Mouse (Mus musculus) liver, embryonic 13.5 days (tissue): ENCODE measurements around the gene Usp5. TPM values are rescaled to one million over a fixed set of nuclear protein-coding genes. Genes with fewer than 3 reads are reported as not detected.
"Not testable (repeated sequence)": the region's sequence is repeated elsewhere in the genome, so short reads cannot be mapped to it uniquely, and the experiment has no call there.

Source experiments
- ATAC-seq: fragments of 200-750 bp; cut with Nextera tagmentation; 2 replicates; pipeline ENCODE4 v1.8.0; 2017; ENCODE audit warnings: low read depth, mild to moderate bottlenecking, moderate number of reproducible peaks, moderate library complexity
- DNase-seq: peaks from one replicate; pipeline ENCODE4 v3.0.0; 2022
- H3K27ac ChIP-seq: fragments of 300-500 bp; sonication (generic); 2 replicates; pipeline ENCODE4 v1.5.1; 2015; ENCODE audit warnings: moderate library complexity, mild to moderate bottlenecking, inconsistent platforms
- H3K27me3 ChIP-seq: fragments of 300-500 bp; sonication (generic); 2 replicates; pipeline ENCODE4 v1.6.1; 2015; ENCODE audit warnings: mild to moderate bottlenecking, inconsistent platforms
- H3K36me3 ChIP-seq: fragments of 300-500 bp; sonication (generic); 2 replicates; pipeline ENCODE4 v1.6.1; 2015; ENCODE audit warnings: mild to moderate bottlenecking, inconsistent platforms
- H3K4me1 ChIP-seq: fragments of 300-500 bp; sonication (generic); replicated peaks from 2 replicates; pipeline ENCODE4 v1.6.1; 2015; ENCODE audit warnings: inconsistent platforms
- H3K4me2 ChIP-seq: fragments of 300-500 bp; sonication (generic); 2 replicates; pipeline ENCODE4 v1.6.1; 2015; ENCODE audit warnings: inconsistent platforms, mild to moderate bottlenecking, moderate library complexity
- H3K4me3 ChIP-seq: fragments of 300-500 bp; sonication (generic); replicated peaks from 2 replicates; pipeline ENCODE4 v1.5.1; 2015; ENCODE audit warnings: mild to moderate bottlenecking, inconsistent platforms
- H3K9ac ChIP-seq: fragments of 300-500 bp; sonication (generic); 2 replicates; pipeline ENCODE4 v1.6.1; 2015; ENCODE audit warnings: mild to moderate bottlenecking, inconsistent platforms
- H3K9me3 ChIP-seq: fragments of 300-500 bp; sonication (generic); replicated peaks from 2 replicates; pipeline ENCODE4 v1.6.1; 2016; ENCODE audit warnings: inconsistent platforms
- WGBS: fragments of 180-500 bp; shearing (Covaris S2); methylation state at CpG from one replicate; pipeline ENCODE4 v1.1.7; 2015; ENCODE audit not compliant: insufficient replicate concordance; 5-methylcytosine and 5-hydroxymethylcytosine counted together
- polyA plus RNA-seq: library from polyadenylated mRNA; unstranded; fragments of >200 nt; fragmentation: Nextera tagmentation; extraction: Ambion mirVana; gene quantifications from 2 replicates; pipeline ENCODE4 v1.2.1, GENCODE M21; 2015

Usp5 gene
- polyA plus RNA-seq, 1 experiment from 2014 or later: 63.5 TPM

GRCm38 (mm10) chr6:124836411-124836810 lies 7.1 kb upstream of the Usp5 start:
- WGBS: 78% methylated on average over 7 of the region's 7 CpGs
- Histone ChIP-seq H3K9me3 (no peaks in the 10 kb centered on the region), H3K27me3 (peaks cover 11% of the 10 kb centered on the region), H3K36me3 (peaks cover 44% of the 10 kb centered on the region), H3K4me1 (peaks cover 35% of the 10 kb centered on the region), H3K9ac (no peak overlapping the region), H3K4me2 (no peak overlapping the region), H3K4me3 (no peak overlapping the region), H3K27ac (no peak overlapping the region)
- ATAC-seq (no peak), DNase-seq (no peak)

GRCm38 (mm10) chr6:124835531-124835930 lies 6.2 kb upstream of the Usp5 start:
- 87% methylated on average over 10 of the region's 10 CpGs for WGBS
- H3K27ac ChIP-seq: no peak overlapping the region
- H3K9ac ChIP-seq: no peak overlapping the region

GRCm38 (mm10) chr6:124834512-124835081 lies 5.3 kb upstream of the Usp5 start:
- Histone ChIP-seq H3K4me1 (peaks cover 37% of the 10 kb centered on the region), H3K4me3 (no peak overlapping the region), H3K4me2 (no peak overlapping the region), H3K9ac (no peak overlapping the region), H3K9me3 (no peaks in the 10 kb centered on the region), H3K27me3 (peaks cover 7% of the 10 kb centered on the region), H3K36me3 (peaks cover 47% of the 10 kb centered on the region), H3K27ac (no peak overlapping the region; the same call in 1 of the 2 replicates)
- ATAC-seq (no peak), DNase-seq (no peak)
- WGBS: 71% methylated on average over 6 of the region's 6 CpGs

More at GRCm38 (mm10) chr6:124835531-124835930, 6.2 kb upstream of the Usp5 start:
- H3K9me3 ChIP-seq: no peaks in the 10 kb centered on the region
- no peak overlapping the region for H3K4me3 ChIP-seq
- peaks cover 42% of the 10 kb centered on the region for H3K4me1 ChIP-seq
- H3K27me3 ChIP-seq: peaks cover 11% of the 10 kb centered on the region
- DNase-seq: no peak
- no peak overlapping the region for H3K4me2 ChIP-seq
- no peak for ATAC-seq
- H3K36me3 ChIP-seq: peaks cover 47% of the 10 kb centered on the region

GRCm38 (mm10) chr6:124831649-124832048 lies 2.4 kb upstream of the Usp5 start:
- peaks cover 53% of the 10 kb centered on the region for H3K36me3 ChIP-seq
- WGBS: 92% methylated on average over 8 of the region's 8 CpGs
- H3K4me2 ChIP-seq: peak overlapping the region; percentile 79
- H3K4me1 ChIP-seq: peaks cover 54% of the 10 kb centered on the region
- H3K4me3 ChIP-seq: peak overlapping the region; percentile 98
- H3K9me3 ChIP-seq: no peaks in the 10 kb centered on the region
- ATAC-seq (no peak), DNase-seq (no peak)
- no peaks in the 10 kb centered on the region for H3K27me3 ChIP-seq
- H3K9ac ChIP-seq: peak overlapping the region; percentile 97
- no peak overlapping the region for H3K27ac ChIP-seq

- H3K36me3 ChIP-seq: peaks cover 55% of the 10 kb centered on the region
- DNase-seq, ATAC-seq, H3K27me3 ChIP-seq, H3K9me3 ChIP-seq: not testable (repeated sequence)
- peak overlapping the region; percentile 98 for H3K4me3 ChIP-seq
- peak overlapping the region; percentile 79 for H3K4me2 ChIP-seq
- H3K27ac ChIP-seq: peak overlapping the region; percentile 91; the same call in 1 of the 2 replicates
- H3K9ac ChIP-seq: peak overlapping the region; percentile 97
- 86% methylated on average over 4 of the region's 4 CpGs for WGBS
- peaks cover 55% of the 10 kb centered on the region for H3K4me1 ChIP-seq
Measured at GRCm38 (mm10) chr6:124831199-124831598, 1.9 kb upstream of the Usp5 start.

- DNase-seq (peak; percentile 92), ATAC-seq (peak; percentile 76)
- Histone ChIP-seq H3K9me3 (no peaks in the 10 kb centered on the region), H3K9ac (peak overlapping the region; percentile 97), H3K27ac (peak overlapping the region; percentile 91), H3K4me2 (peak overlapping the region; percentile 79), H3K36me3 (peaks cover 58% of the 10 kb centered on the region), H3K4me3 (peak overlapping the region; percentile 98), H3K27me3 (no peaks in the 10 kb centered on the region), H3K4me1 (peaks cover 47% of the 10 kb centered on the region)
- WGBS: under 1% methylated on average over 38 of the region's 38 CpGs
Measured at GRCm38 (mm10) chr6:124829799-124830700, 766 bp upstream of the Usp5 start.

GRCm38 (mm10) chr6:124828101-124828592 lies 1.1 kb downstream of the Usp5 start:
- WGBS: 18% methylated on average over 10 of the region's 10 CpGs
- peaks cover 58% of the 10 kb centered on the region for H3K36me3 ChIP-seq

GRCm38 (mm10) chr6:124822049-124822448 lies 7.2 kb downstream of the Usp5 start:
- 88% methylated on average over 4 of the region's 4 CpGs for WGBS
- H3K9ac ChIP-seq: no peak overlapping the region
- peaks cover 93% of the 10 kb centered on the region for H3K36me3 ChIP-seq

More at GRCm38 (mm10) chr6:124828101-124828592, 1.1 kb downstream of the Usp5 start:
- no peaks in the 10 kb centered on the region for H3K27me3 ChIP-seq
- H3K9me3 ChIP-seq: no peaks in the 10 kb centered on the region
- peak overlapping the region; percentile 98 for H3K4me3 ChIP-seq
- peaks cover 43% of the 10 kb centered on the region for H3K4me1 ChIP-seq
- H3K4me2 ChIP-seq: peak overlapping the region; percentile 92
- ATAC-seq (no peak), DNase-seq (peak; percentile 58)
- peak overlapping the region; percentile 78 for H3K9ac ChIP-seq
- peak overlapping the region; percentile 69 for H3K27ac ChIP-seq

GRCm38 (mm10) chr6:124820891-124821290 lies 8.4 kb downstream of the Usp5 start:
- WGBS: 82% methylated on average over 5 of the region's 5 CpGs
- H3K4me2 ChIP-seq: no peak overlapping the region
- no peak for ATAC-seq
- no peaks in the 10 kb centered on the region for H3K27me3 ChIP-seq
- H3K9ac ChIP-seq: no peak overlapping the region
- no peak for DNase-seq
- H3K4me1 ChIP-seq: 0 out of 2 replicates have a peak, but pooled peaks cover 4% of the 10 kb centered on the region
- no peaks in the 10 kb centered on the region for H3K9me3 ChIP-seq
- H3K36me3 ChIP-seq: peaks cover 100% of the 10 kb centered on the region
- no peak overlapping the region for H3K4me3 ChIP-seq
- no peak overlapping the region for H3K27ac ChIP-seq

More at GRCm38 (mm10) chr6:124822049-124822448, 7.2 kb downstream of the Usp5 start:
- Histone ChIP-seq H3K4me2 (no peak overlapping the region), H3K4me1 (peaks cover 7% of the 10 kb centered on the region), H3K9me3 (no peaks in the 10 kb centered on the region), H3K27me3 (no peaks in the 10 kb centered on the region), H3K4me3 (no peak overlapping the region), H3K27ac (no peak overlapping the region)
- ATAC-seq: no peak
- DNase-seq: no peak

GRCm38 (mm10) chr6:124817971-124818370 lies 11.3 kb downstream of the Usp5 start:
- WGBS: 59% methylated on average over 8 of the region's 8 CpGs
- Histone ChIP-seq H3K4me3 (no peak overlapping the region), H3K27ac (no peak overlapping the region)

GRCm38 (mm10) chr6:124817563-124817962 lies 11.7 kb downstream of the Usp5 start:
- H3K27ac ChIP-seq: no peak overlapping the region
- 90% methylated on average over 8 of the region's 8 CpGs for WGBS
- H3K27me3 ChIP-seq: no peaks in the 10 kb centered on the region
- no peak overlapping the region for H3K4me3 ChIP-seq
- peaks cover 28% of the 10 kb centered on the region for H3K4me1 ChIP-seq
- ATAC-seq (no peak), DNase-seq (no peak)
- H3K36me3 ChIP-seq: peaks cover 75% of the 10 kb centered on the region
- no peaks in the 10 kb centered on the region for H3K9me3 ChIP-seq
- H3K4me2 ChIP-seq: no peak overlapping the region
- no peak overlapping the region; the same call in 1 of the 2 replicates for H3K9ac ChIP-seq

More at GRCm38 (mm10) chr6:124817971-124818370, 11.3 kb downstream of the Usp5 start:
- Histone ChIP-seq H3K36me3 (peaks cover 77% of the 10 kb centered on the region), H3K9ac (no peak overlapping the region), H3K4me1 (peaks cover 24% of the 10 kb centered on the region), H3K9me3 (no peaks in the 10 kb centered on the region), H3K27me3 (no peaks in the 10 kb centered on the region), H3K4me2 (no peak overlapping the region)
- ATAC-seq: no peak
- no peak for DNase-seq
